Mouse (Mus musculus) lung, postnatal 14 days (tissue): Measurements from ENCODE around the gene Rps21.

Source experiments
- DNase-seq: peaks from one replicate; pipeline ENCODE4 v3.0.0; 2021

Rps21 gene

GRCm38 (mm10) chr2:180257001-180257521 is at the start of gene Rps21:
Rps21 (plus strand) TSS chr2:180257377.
- DNase-seq, result peak; percentile 97

GRCm38 (mm10) chr2:180207840-180208239 is 49.3 kb upstream of the Rps21 start:
- DNase-seq, result peak; percentile 72

GRCm38 (mm10) chr2:180208976-180209375 is 48.2 kb upstream of the Rps21 start:
- DNase-seq, result no peak

GRCm38 (mm10) chr2:180212255-180212654 is 44.9 kb upstream of the Rps21 start:
- DNase-seq, result no peak

- peak; percentile 53 for DNase-seq
These were observed 42.7 kb upstream of the Rps21 start for GRCm38 (mm10) chr2:180214352-180214978.

GRCm38 (mm10) chr2:180215011-180215461 is 42.1 kb upstream of the Rps21 start:
- peak; percentile 56 for DNase-seq

GRCm38 (mm10) chr2:180215951-180216350 is 41.2 kb upstream of the Rps21 start:
- DNase-seq, result peak; percentile 63

- no peak for DNase-seq
These were observed 40.3 kb upstream of the Rps21 start for GRCm38 (mm10) chr2:180216921-180217320.

GRCm38 (mm10) chr2:180217587-180217986 is 39.6 kb upstream of the Rps21 start:
- peak; percentile 81 for DNase-seq

- no peak for DNase-seq
These were observed 38.9 kb upstream of the Rps21 start for GRCm38 (mm10) chr2:180218241-180218640.

GRCm38 (mm10) chr2:180218677-180219076 is 38.5 kb upstream of the Rps21 start:
- peak; percentile 70 for DNase-seq

GRCm38 (mm10) chr2:180219145-180219943 is 37.8 kb upstream of the Rps21 start:
- no peak for DNase-seq

- DNase-seq, result no peak
These were observed 37.0 kb upstream of the Rps21 start for GRCm38 (mm10) chr2:180220165-180220564.

- DNase-seq, result no peak
These were observed 36.1 kb upstream of the Rps21 start for GRCm38 (mm10) chr2:180221051-180221450.

- peak; percentile 61 for DNase-seq
These were observed 34.9 kb upstream of the Rps21 start for GRCm38 (mm10) chr2:180222250-180222649.

- DNase-seq, result no peak
These were observed 32.5 kb upstream of the Rps21 start for GRCm38 (mm10) chr2:180224647-180225043.

- peak; percentile 52 for DNase-seq
These were observed 32.0 kb upstream of the Rps21 start for GRCm38 (mm10) chr2:180225044-180225761.

- peak; percentile 83 for DNase-seq
These were observed 31.3 kb upstream of the Rps21 start, which contains the start of gene Lama5 for GRCm38 (mm10) chr2:180225762-180226378. Lama5 (minus strand) TSS chr2:180225859.

- peak; percentile 73 for DNase-seq
These were observed 29.7 kb upstream of the Rps21 start for GRCm38 (mm10) chr2:180227262-180228059.

- DNase-seq, result no peak
These were observed 29.1 kb upstream of the Rps21 start for GRCm38 (mm10) chr2:180228060-180228458.

GRCm38 (mm10) chr2:180228592-180228991 is 28.6 kb upstream of the Rps21 start:
- DNase-seq, result peak; percentile 71

- DNase-seq, result no peak
These were observed 28.0 kb upstream of the Rps21 start for GRCm38 (mm10) chr2:180229129-180229528.
